Mouse (Mus musculus) liver, postnatal 0 days (tissue): Measurements from ENCODE around the gene Slc1a4. TPM values are rescaled to one million over a fixed set of nuclear protein-coding genes. Genes with fewer than 3 reads are reported as not detected.

Experiments
- ATAC-seq: fragments of 200-750 bp; cut with Nextera tagmentation; 2 replicates; pipeline ENCODE4 v1.8.0; 2017; ENCODE audit warnings: mild to moderate bottlenecking, moderate library complexity
- DNase-seq: peaks from one replicate; pipeline ENCODE4 v3.0.0-alpha.2; 2016
- H3K27ac ChIP-seq: fragments of 300-500 bp; sonication (generic); 2 replicates; pipeline ENCODE4 v1.5.1; 2014; ENCODE audit warnings: antibody characterized with exemption, moderate library complexity, mild to moderate bottlenecking, low read depth
- H3K27me3 ChIP-seq: fragments of 300-500 bp; sonication (generic); 2 replicates; pipeline ENCODE4 v1.6.1; 2014; ENCODE audit warnings: low read length, control low read depth, mixed read lengths; ENCODE audit not compliant: insufficient read depth
- H3K36me3 ChIP-seq: fragments of 300-500 bp; sonication (generic); replicated peaks from 2 replicates; pipeline ENCODE4 v1.6.1; 2014; ENCODE audit warnings: mild to moderate bottlenecking, control low read depth, low read length, moderate library complexity, mixed read lengths; ENCODE audit not compliant: insufficient read depth
- H3K4me1 ChIP-seq: fragments of 300-500 bp; sonication (generic); 2 replicates; pipeline ENCODE4 v1.6.1; 2014; ENCODE audit warnings: antibody characterized with exemption, mild to moderate bottlenecking, control low read depth; ENCODE audit not compliant: insufficient read depth
- H3K4me2 ChIP-seq: fragments of 300-500 bp; sonication (generic); 2 replicates; pipeline ENCODE4 v1.6.1; 2014; ENCODE audit warnings: low read depth, mild to moderate bottlenecking, low read length, moderate library complexity, mixed read lengths
- H3K4me3 ChIP-seq: fragments of 300-500 bp; sonication (generic); 2 replicates; pipeline ENCODE4 v1.5.1; 2014; ENCODE audit warnings: low read depth, low read length
- H3K9ac ChIP-seq: fragments of 300-500 bp; sonication (generic); replicated peaks from 2 replicates; pipeline ENCODE4 v1.6.1; 2014; ENCODE audit warnings: mild to moderate bottlenecking, moderate library complexity
- H3K9me3 ChIP-seq: fragments of 300-500 bp; sonication (generic); 2 replicates; pipeline ENCODE4 v1.6.1; 2016; ENCODE audit warnings: mild to moderate bottlenecking, control low read depth, low read length, mixed read lengths
- CTCF ChIP-seq: sonication (generic); IDR thresholded peaks from 2 replicates; pipeline ENCODE4 v1.5.1; 2016; ENCODE audit warnings: antibody characterized with exemption, low read depth
- EP300 ChIP-seq: IDR thresholded peaks from 2 replicates; pipeline ENCODE4 v1.6.1; 2016; ENCODE audit warnings: antibody characterized with exemption, low read depth, mild to moderate bottlenecking
- WGBS: fragments of 180-500 bp; shearing (Covaris S2); extraction: QIAGEN DNeasy Blood & Tissue Kit; methylation state at CpG from one replicate; pipeline ENCODE4 v1.1.7; 2014; ENCODE audit not compliant: insufficient replicate concordance; 5-methylcytosine and 5-hydroxymethylcytosine counted together
- polyA plus RNA-seq: library from polyadenylated mRNA; unstranded; fragments of >200 nt; fragmentation: Nextera tagmentation; extraction: Ambion mirVana; gene quantifications from 2 replicates; pipeline ENCODE4 v1.2.1, GENCODE M21; 2015

Gene Slc1a4
- polyA plus RNA-seq, 1 experiment from 2014 or later: 8.2 TPM

DNA sequence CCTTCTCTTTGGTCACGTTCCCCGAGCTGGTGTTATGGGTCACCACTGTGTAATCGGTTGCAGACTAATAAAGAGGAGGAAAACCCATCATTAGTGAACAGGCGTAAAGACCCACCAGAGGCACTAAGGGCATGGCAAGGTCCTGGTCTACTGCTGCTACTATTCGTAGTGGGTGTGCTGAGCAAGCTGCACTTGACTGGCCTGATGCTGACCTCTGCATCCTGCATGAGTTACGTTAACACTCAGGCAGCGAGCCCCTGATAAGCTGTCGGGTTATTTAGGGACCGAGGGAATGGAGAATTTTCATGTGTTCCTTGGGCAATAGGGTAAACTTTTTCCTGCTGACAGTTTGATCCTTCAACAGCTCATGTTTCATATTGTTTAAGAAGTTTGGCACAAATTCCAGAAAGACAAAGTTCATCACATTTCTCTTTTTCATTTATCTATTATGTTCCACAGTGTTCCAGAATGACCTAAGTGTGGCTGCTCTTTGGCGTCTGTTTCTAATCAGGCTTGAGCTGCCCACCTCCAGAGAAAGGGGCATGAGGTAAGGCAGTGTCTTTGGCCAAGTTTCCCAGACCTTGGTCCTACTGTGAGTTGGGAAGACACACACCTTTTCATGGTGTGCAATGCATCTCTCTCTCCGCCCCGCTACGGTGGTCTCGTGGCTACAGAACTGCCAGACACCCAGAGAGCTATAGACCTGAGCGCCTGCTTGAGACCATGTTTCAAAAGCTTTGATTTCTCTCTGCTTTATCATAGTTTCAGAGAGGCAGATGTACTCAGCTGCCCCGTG is 13.7 kb downstream of the Slc1a4 start:
- Histone ChIP-seq H3K4me1 (no peaks in the 10 kb centered on the region), H3K9me3 (no peaks in the 10 kb centered on the region), H3K36me3 (0 out of 2 replicates have a peak, but pooled peaks cover 9% of the 10 kb centered on the region), H3K4me2 (no peak overlapping the region), H3K27ac (no peak overlapping the region), H3K4me3 (no peak overlapping the region), H3K27me3 (no peaks in the 10 kb centered on the region), H3K9ac (no peak overlapping the region)
- ATAC-seq (no peak), DNase-seq (no peak)
- WGBS: 75% methylated on average over 16 of the region's 16 CpGs
- no peak for TF ChIP-seq EP300
- TF ChIP-seq CTCF: no peak

DNA sequence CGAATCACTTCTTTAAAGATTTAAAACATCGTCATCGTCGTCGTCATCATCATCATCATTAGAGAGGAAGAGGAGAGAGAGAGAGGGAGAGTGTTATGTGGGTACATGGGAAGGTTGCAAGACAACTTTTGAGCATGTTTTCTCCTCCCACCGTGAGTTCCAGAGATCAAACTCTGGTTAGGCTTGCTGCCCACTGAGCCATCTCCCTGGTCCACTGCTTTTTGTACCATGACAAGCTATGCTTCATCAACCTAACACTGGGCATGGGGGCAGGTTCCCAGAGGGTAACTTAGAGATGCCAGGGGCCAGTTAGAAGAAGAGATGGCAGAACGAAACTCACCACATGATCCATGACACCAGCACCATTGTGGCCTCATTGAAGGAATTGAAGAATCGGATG is 18.9 kb downstream of the Slc1a4 start:
- H3K27me3 ChIP-seq: no peaks in the 10 kb centered on the region
- WGBS: 83% methylated on average over 8 of the region's 8 CpGs
- no peaks in the 10 kb centered on the region for H3K9me3 ChIP-seq
- DNase-seq: no peak
- no peaks in the 10 kb centered on the region for H3K4me1 ChIP-seq
- no peak overlapping the region for H3K4me3 ChIP-seq
- peaks cover 9% of the 10 kb centered on the region; the same call in 1 of the 2 replicates for H3K36me3 ChIP-seq
- no peak for ATAC-seq
- no peak overlapping the region for H3K9ac ChIP-seq
- no peak overlapping the region for H3K27ac ChIP-seq
- no peak overlapping the region for H3K4me2 ChIP-seq
- TF ChIP-seq CTCF (no peak), EP300 (no peak)

- Histone ChIP-seq H3K9me3 (no peaks in the 10 kb centered on the region), H3K27ac (no peak overlapping the region), H3K9ac (no peak overlapping the region), H3K4me1 (no peaks in the 10 kb centered on the region), H3K4me3 (no peak overlapping the region), H3K4me2 (no peak overlapping the region), H3K36me3 (peaks cover 8% of the 10 kb centered on the region), H3K27me3 (no peaks in the 10 kb centered on the region)
- TF ChIP-seq CTCF (no peak), EP300 (no peak)
- DNase-seq: no peak
- ATAC-seq: no peak
- WGBS: 70% methylated on average over 5 of the region's 5 CpGs
Observed at GRCm38 (mm10) chr11:20309044-20309443, 23.5 kb downstream of the Slc1a4 start.

GRCm38 (mm10) chr11:20307409-20307808 is 25.1 kb downstream of the Slc1a4 start:
- TF ChIP-seq CTCF (no peak), EP300 (no peak)
- no peaks in the 10 kb centered on the region for H3K9me3 ChIP-seq
- ATAC-seq: no peak
- no peak overlapping the region for H3K4me3 ChIP-seq
- H3K4me1 ChIP-seq: no peaks in the 10 kb centered on the region
- H3K27me3 ChIP-seq: no peaks in the 10 kb centered on the region
- H3K36me3 ChIP-seq: peaks cover 10% of the 10 kb centered on the region
- H3K27ac ChIP-seq: no peak overlapping the region
- WGBS: 77% methylated on average over 3 of the region's 3 CpGs
- no peak overlapping the region for H3K9ac ChIP-seq
- H3K4me2 ChIP-seq: no peak overlapping the region
- DNase-seq: no peak

DNA sequence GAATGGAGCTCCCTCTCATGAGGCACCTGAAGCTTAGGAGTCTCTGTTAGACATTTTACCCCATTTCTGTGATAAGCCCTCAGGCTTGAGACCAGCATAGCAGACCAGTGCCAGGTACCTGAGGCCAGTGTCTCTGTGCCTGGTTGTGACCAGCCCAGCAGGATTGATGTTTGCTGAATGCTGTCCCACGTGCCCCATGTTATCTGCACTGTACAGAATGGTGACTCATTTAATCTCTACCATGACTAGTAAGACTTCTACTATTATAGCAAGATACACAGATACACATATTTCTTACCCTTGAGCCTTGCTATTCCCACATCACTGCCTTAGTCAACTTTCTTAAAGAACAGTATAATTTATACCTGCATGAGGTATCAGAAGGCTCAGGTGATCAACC is 26.9 kb downstream of the Slc1a4 start:
- no peak overlapping the region for H3K9ac ChIP-seq
- DNase-seq: no peak
- H3K27ac ChIP-seq: no peak overlapping the region
- no peaks in the 10 kb centered on the region for H3K4me1 ChIP-seq
- no peak overlapping the region for H3K4me3 ChIP-seq
- H3K36me3 ChIP-seq: peaks cover 10% of the 10 kb centered on the region
- H3K9me3 ChIP-seq: no peaks in the 10 kb centered on the region
- H3K27me3 ChIP-seq: no peaks in the 10 kb centered on the region
- no peak for ATAC-seq
- H3K4me2 ChIP-seq: no peak overlapping the region
- no peak for TF ChIP-seq EP300
- no peak for TF ChIP-seq CTCF
- WGBS: 41% methylated on average over 1 of the region's 1 CpGs

DNA sequence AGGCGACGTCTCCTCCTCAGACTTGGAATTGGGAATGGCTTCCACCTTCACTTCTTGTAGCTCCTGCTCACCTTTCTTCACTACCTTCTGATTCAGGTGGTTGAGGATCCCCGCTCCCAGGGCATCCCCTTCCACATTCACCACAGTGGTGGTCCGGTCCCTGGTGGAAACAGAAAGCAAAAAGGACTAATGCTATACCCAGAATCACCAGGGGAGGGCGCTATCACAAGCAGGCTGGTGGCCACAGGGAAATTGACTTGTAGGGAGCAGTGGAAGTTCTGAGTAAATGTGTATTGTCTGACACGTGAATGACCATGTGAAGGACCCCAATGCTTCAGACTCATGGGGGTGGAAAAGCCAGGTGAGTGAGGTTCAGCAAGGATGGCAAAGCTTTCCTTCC is 28.2 kb downstream of the Slc1a4 start:
- H3K4me3 ChIP-seq: no peak overlapping the region
- peaks cover 10% of the 10 kb centered on the region for H3K36me3 ChIP-seq
- DNase-seq (peak; percentile 64), ATAC-seq (no peak)
- H3K27ac ChIP-seq: no peak overlapping the region
- H3K4me2 ChIP-seq: no peak overlapping the region
- no peaks in the 10 kb centered on the region for H3K9me3 ChIP-seq
- H3K9ac ChIP-seq: no peak overlapping the region
- 66% methylated on average over 6 of the region's 6 CpGs for WGBS
- no peak for TF ChIP-seq EP300
- TF ChIP-seq CTCF: peak; percentile 87
- H3K4me1 ChIP-seq: no peaks in the 10 kb centered on the region
- no peaks in the 10 kb centered on the region for H3K27me3 ChIP-seq
